Mouse (Mus musculus): Measurements from ENCODE around the gene Hes1. TPM values are rescaled to one million over a fixed set of nuclear protein-coding genes. Genes with fewer than 3 reads are reported as not detected.

The Hes1 gene
- polyA plus RNA-seq, 1 experiment from 2014 or later: 23.2 TPM

DNA sequence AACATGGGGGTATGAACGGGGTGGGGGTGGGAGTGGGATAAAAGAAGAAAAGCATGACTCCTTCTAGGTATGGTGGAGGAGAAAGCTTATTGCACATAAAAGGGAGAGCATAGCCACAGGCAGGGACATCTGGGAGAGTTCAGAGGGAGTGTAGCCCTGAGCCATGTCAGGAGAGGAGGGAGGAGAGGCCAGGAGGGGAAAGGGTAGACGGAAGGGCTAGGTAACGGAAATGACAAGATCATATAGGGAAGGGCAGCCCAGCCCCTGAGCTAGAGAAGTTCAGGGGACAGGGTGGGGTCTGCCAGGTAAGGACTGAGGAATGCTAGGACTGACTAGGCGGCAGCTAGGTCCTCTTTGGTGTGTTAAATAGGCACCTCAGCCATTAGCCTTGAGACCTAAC, 17.8 kb downstream of the Hes1 start:
- 88% methylated on average over 4 of the region's 4 CpGs for WGBS
- H3K4me2 ChIP-seq: no peak overlapping the region
- H3K4me1 ChIP-seq (replicated peaks): peaks cover 4% of the 10 kb centered on the region; the same call in 1 of the 2 replicates

DNA sequence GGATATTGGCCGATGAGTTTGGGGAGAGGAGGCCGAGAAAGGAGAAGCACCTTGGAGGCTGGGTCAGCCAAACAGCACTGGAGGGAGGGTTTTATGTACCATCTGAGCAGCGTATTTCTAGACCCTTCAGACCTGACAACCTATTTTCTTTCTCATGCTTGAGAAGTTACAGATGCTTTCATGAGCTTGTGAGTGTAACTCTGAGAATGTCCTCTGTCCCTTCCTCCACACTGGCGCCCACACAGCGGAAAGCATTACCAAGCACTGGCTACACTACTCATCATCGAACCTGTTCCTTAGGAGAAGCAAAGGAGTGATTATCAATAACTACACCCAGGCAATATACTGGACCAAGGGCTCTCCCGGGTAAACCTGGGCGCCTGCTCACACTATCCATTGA, 18.8 kb downstream of the Hes1 start:
- WGBS: 88% methylated on average over 8 of the region's 8 CpGs
- H3K9ac ChIP-seq: no peak overlapping the region
- H3K36me3 ChIP-seq: no peaks in the 10 kb centered on the region
- no peaks in the 10 kb centered on the region for H3K9me3 ChIP-seq (replicated peaks)
- no peak for ATAC-seq (replicated peaks; ENCODE audit: insufficient number of reproducible peaks, insufficient read depth, low FRiP score, low read depth)
- no peak overlapping the region for H3K27ac ChIP-seq
- H3K27me3 ChIP-seq: peaks cover 4% of the 10 kb centered on the region; the same call in 1 of the 2 replicates
- peaks cover 4% of the 10 kb centered on the region; the same call in 1 of the 2 replicates for H3K4me1 ChIP-seq (replicated peaks)
- no peak overlapping the region for H3K4me2 ChIP-seq
- no peak overlapping the region for H3K4me3 ChIP-seq

More for the DNA sequence above, 17.8 kb downstream of the Hes1 start:
- no peak overlapping the region for H3K4me3 ChIP-seq
- H3K9ac ChIP-seq: no peak overlapping the region
- no peaks in the 10 kb centered on the region for H3K36me3 ChIP-seq
- H3K27ac ChIP-seq: no peak overlapping the region
- no peaks in the 10 kb centered on the region for H3K9me3 ChIP-seq (replicated peaks)
- H3K27me3 ChIP-seq: peaks cover 4% of the 10 kb centered on the region; the same call in 1 of the 2 replicates
- no peak for ATAC-seq (replicated peaks; ENCODE audit: insufficient number of reproducible peaks, insufficient read depth, low FRiP score, low read depth)

DNA sequence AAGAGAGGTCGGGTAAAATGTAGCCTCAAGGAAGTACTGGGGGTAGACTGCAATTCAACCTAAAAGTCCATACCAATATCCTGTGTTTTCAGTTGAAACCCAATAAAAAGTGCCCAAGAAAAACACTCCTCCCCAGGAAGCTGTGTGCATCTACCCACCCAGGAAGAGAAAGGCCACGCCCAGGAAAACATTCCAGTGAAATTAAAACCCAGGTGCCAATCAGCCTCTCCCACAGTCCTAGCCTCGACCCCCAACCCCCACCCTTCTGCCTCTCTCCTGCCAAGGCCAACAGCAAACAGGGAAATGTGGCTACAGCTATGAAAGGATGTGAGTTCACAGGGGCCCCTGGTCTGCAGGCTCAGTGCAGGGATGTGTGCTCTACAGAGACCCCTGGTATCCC, 19.4 kb downstream of the Hes1 start:
- Histone ChIP-seq H3K9me3 (replicated peaks) (no peaks in the 10 kb centered on the region), H3K9ac (no peak overlapping the region)
- 59% methylated on average over 3 of the region's 3 CpGs for WGBS

DNA sequence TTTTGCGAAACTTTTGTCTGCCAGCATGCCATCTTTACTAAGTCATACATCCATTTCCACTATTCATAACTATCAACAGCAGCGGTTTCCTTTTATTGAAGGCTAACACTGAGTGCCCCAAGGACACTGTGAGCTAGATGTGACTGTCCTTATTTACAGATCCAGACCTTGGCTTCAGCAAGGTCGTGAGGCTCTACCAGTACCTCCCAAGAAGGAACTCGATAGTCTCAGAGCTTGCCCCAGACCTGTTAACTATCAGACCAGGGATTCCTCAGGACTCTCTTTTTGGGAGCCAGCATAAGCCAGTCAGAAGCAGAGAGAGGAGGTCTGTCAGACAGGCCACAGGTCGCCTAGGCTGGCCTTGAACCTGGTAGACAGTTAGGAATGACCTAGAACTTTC, 24.5 kb downstream of the Hes1 start:
- Histone ChIP-seq H3K9me3 (replicated peaks) (no peaks in the 10 kb centered on the region), H3K36me3 (no peaks in the 10 kb centered on the region), H3K4me2 (no peak overlapping the region), H3K27ac (no peak overlapping the region), H3K27me3 (no peaks in the 10 kb centered on the region), H3K9ac (no peak overlapping the region), H3K4me3 (no peak overlapping the region), H3K4me1 (replicated peaks) (no peaks in the 10 kb centered on the region; the same call in 1 of the 2 replicates)
- 79% methylated on average over 5 of the region's 5 CpGs for WGBS
- no peak for ATAC-seq (replicated peaks; ENCODE audit: insufficient number of reproducible peaks, insufficient read depth, low FRiP score, low read depth)

More for the DNA sequence above, 19.4 kb downstream of the Hes1 start:
- Histone ChIP-seq H3K27ac (no peak overlapping the region), H3K4me1 (replicated peaks) (peaks cover 4% of the 10 kb centered on the region; the same call in 1 of the 2 replicates), H3K4me3 (no peak overlapping the region), H3K36me3 (no peaks in the 10 kb centered on the region), H3K4me2 (no peak overlapping the region), H3K27me3 (peaks cover 4% of the 10 kb centered on the region; the same call in 1 of the 2 replicates)
- ATAC-seq (replicated peaks; ENCODE audit: insufficient number of reproducible peaks, insufficient read depth, low FRiP score, low read depth): no peak

DNA sequence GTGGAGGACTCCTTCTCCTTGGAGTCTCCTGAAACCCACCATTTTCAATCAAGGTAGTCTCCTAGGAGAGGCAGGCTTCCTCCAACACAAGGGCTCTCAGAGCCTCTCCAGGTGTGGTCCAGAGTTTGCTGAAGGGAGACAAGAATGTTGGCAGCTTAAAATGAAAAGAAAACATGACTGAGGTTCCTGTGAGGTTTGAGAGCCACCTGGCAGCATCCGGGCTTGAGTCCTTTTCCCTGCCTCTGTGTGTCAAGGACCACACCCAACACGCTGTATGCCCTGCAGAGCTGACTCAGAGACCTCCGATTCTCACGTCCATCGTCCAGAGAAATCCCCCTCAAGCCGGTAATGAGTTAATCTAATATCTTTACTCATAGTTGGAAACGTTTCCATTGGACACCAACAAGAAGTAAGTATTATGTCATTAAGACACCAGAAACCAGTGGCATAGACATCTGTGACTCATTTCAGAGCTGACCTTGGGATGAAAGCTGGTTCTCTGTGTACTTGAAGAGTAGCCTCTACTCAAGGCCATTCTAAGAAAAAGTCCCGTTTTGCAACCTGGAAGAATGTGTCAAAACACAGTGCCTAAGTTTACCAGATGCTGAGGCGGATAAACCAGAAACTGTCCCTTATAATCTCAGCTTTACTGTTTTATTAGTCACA, 26.1 kb downstream of the Hes1 start:
- Histone ChIP-seq H3K27ac (no peak overlapping the region), H3K4me3 (no peak overlapping the region), H3K27me3 (no peaks in the 10 kb centered on the region), H3K9me3 (replicated peaks) (no peaks in the 10 kb centered on the region), H3K36me3 (no peaks in the 10 kb centered on the region), H3K9ac (no peak overlapping the region), H3K4me2 (no peak overlapping the region), H3K4me1 (replicated peaks) (no peaks in the 10 kb centered on the region; the same call in 1 of the 2 replicates)
- no peak for ATAC-seq (replicated peaks; ENCODE audit: insufficient number of reproducible peaks, insufficient read depth, low FRiP score, low read depth)
- WGBS: 78% methylated on average over 9 of the region's 9 CpGs

DNA sequence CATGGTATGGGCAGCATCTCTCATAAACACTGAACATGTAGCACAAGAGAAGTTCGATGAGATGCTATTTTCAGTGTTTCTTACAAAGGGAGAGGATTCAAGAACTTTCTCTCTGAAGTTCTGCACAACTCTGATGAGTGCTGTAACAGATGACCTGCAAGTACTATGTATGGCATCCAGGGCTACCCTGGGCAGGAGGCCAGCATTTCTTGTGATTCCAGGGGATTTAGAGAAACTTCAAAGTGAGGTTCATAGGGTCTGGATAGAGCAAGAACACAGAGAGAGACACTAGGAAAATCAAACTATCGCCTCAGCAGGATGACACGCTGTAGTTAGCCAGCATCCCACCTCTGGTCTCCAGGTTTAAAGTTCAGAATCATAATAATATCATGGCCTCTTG, 31.9 kb downstream of the Hes1 start:
- no peak overlapping the region for H3K4me2 ChIP-seq
- H3K9me3 ChIP-seq (replicated peaks): no peaks in the 10 kb centered on the region
- ATAC-seq (replicated peaks; ENCODE audit: insufficient number of reproducible peaks, insufficient read depth, low FRiP score, low read depth): no peak
- H3K4me1 ChIP-seq (replicated peaks): peaks cover 13% of the 10 kb centered on the region
- no peak overlapping the region for H3K27ac ChIP-seq
- H3K4me3 ChIP-seq: no peak overlapping the region
- no peaks in the 10 kb centered on the region for H3K36me3 ChIP-seq
- 65% methylated on average over 3 of the region's 3 CpGs for WGBS
- no peak overlapping the region for H3K9ac ChIP-seq
- H3K27me3 ChIP-seq: no peaks in the 10 kb centered on the region

DNA sequence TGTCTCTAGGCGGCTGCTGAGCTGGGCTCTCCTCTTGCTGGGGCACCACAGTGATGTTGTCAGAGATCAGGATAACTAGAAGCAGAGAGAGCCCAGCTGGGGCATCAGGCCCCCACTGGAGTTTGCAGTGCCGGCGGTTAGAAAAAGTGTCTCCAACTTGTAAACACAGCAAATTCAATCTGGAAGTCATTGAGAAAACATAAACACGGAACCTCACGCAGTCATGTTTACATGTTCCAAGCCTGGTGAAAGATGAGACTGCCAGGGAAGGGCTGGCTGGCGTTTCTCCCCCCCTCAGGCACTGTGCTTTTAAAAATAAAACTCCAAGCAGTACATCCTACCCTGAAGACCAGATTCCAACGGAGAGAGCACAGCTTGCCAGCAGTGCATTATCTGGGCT, 32.3 kb downstream of the Hes1 start:
- ATAC-seq (replicated peaks; ENCODE audit: insufficient number of reproducible peaks, insufficient read depth, low FRiP score, low read depth): no peak

DNA sequence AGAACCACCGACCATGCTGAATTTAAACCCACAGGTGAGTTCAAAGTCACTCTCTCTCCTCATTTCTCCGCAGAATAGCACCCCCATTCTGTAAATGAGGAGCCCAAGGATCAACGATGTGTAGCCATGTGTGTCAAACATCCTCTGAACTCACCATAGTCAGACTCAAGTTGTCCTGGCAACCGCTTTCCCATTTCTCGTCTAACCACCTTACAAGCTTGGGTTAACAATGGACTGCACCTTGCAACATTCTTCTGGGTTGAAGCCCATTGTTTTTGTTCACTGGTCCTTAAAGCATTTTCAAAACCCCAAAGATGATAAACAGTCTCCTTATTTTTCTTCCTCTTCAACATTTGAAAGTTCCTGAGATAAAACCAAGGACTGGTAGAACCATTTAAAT, 34.9 kb downstream of the Hes1 start:
- H3K27me3 ChIP-seq: no peaks in the 10 kb centered on the region
- no peak overlapping the region for H3K9ac ChIP-seq
- no peaks in the 10 kb centered on the region for H3K9me3 ChIP-seq (replicated peaks)
- peaks cover 22% of the 10 kb centered on the region for H3K4me1 ChIP-seq (replicated peaks)
- WGBS: 81% methylated on average over 5 of the region's 5 CpGs
- H3K27ac ChIP-seq: no peak overlapping the region
- no peaks in the 10 kb centered on the region for H3K36me3 ChIP-seq
- no peak for ATAC-seq (replicated peaks; ENCODE audit: insufficient number of reproducible peaks, insufficient read depth, low FRiP score, low read depth)
- H3K4me2 ChIP-seq: no peak overlapping the region
- H3K4me3 ChIP-seq: no peak overlapping the region

More for the DNA sequence above, 32.3 kb downstream of the Hes1 start:
- H3K9ac ChIP-seq: no peak overlapping the region
- H3K4me1 ChIP-seq (replicated peaks): peaks cover 13% of the 10 kb centered on the region
- 16% methylated on average over 7 of the region's 7 CpGs for WGBS
- no peaks in the 10 kb centered on the region for H3K27me3 ChIP-seq
- H3K36me3 ChIP-seq: no peaks in the 10 kb centered on the region
- H3K4me3 ChIP-seq: no peak overlapping the region
- H3K27ac ChIP-seq: peak overlapping the region; percentile 35; the same call in 1 of the 2 replicates
- H3K4me2 ChIP-seq: no peak overlapping the region
- no peaks in the 10 kb centered on the region for H3K9me3 ChIP-seq (replicated peaks)

DNA sequence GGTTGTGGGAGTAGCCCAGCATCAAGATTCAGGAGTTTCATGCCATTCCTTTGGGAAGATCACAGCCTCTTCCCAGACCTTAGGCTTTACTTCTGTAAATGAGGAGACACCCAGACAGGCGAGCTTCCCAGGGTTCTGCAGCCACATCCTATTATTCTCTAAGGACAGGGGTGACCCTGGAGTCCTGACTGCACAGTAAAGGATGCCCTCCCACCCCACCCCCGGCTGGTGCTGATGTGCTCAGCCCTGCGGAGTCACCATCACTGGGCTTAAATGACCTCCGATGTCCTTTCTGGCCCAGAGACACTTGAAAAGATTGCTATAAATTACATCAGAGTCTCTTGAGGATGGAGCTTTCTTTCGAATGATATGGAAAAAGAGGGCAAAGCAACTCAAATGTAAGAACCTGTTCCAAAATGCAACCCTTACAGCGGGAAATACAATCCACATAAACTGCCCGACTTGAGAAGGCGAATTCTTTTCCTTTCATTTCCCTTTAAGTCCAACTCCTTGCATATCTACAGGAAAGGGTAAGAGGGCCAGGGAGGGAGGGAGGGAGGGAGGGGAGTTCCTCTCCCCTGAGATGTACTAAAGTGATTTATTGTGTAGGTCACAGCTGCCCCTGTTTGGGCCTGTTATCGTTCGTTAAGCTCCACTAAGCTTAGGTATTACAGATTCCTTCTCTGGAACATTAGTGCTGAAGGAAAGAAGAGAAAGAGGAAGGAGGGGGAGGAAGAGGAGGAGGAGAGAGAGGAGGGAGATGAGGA, 38.1 kb downstream of the Hes1 start:
- 21% methylated on average over 10 of the region's 10 CpGs for WGBS

DNA sequence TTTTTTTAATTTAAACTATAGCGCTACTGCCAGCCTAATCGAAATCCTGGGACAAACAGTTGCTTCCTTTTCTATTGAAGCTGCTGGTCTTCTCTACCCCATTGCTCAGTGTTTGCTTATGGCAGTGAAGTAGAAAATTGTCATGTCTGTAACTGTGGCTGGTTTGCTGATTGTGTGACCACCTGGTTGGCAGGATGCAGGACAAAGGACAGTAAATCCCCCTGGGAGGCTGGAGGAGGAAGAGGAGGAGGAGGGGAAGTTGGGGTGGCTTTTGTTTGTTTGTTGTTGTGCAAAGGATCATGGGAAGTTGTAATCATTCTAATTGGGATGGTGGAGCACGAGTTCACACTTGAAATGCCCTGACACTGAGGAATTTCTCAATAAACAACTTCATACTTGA, 38.8 kb downstream of the Hes1 start:
- Histone ChIP-seq H3K4me3 (no peak overlapping the region), H3K4me1 (replicated peaks) (peaks cover 9% of the 10 kb centered on the region), H3K9me3 (replicated peaks) (no peaks in the 10 kb centered on the region), H3K27ac (no peak overlapping the region), H3K36me3 (no peaks in the 10 kb centered on the region), H3K27me3 (no peaks in the 10 kb centered on the region), H3K9ac (no peak overlapping the region), H3K4me2 (no peak overlapping the region)
- no peak for ATAC-seq (replicated peaks; ENCODE audit: insufficient number of reproducible peaks, insufficient read depth, low FRiP score, low read depth)
- 19% methylated on average over 3 of the region's 3 CpGs for WGBS

More for the DNA sequence above, 38.1 kb downstream of the Hes1 start:
- Histone ChIP-seq H3K9me3 (replicated peaks) (no peaks in the 10 kb centered on the region), H3K27ac (peak overlapping the region; percentile 34; the same call in 1 of the 2 replicates), H3K4me1 (replicated peaks) (peaks cover 9% of the 10 kb centered on the region), H3K36me3 (no peaks in the 10 kb centered on the region), H3K27me3 (no peaks in the 10 kb centered on the region), H3K4me2 (peak overlapping the region; percentile 18; the same call in 1 of the 2 replicates), H3K9ac (no peak overlapping the region), H3K4me3 (no peak overlapping the region)
- ATAC-seq (replicated peaks; ENCODE audit: insufficient number of reproducible peaks, insufficient read depth, low FRiP score, low read depth): 0 out of 2 replicates have a peak, but pooled peaks have one; percentile 28

DNA sequence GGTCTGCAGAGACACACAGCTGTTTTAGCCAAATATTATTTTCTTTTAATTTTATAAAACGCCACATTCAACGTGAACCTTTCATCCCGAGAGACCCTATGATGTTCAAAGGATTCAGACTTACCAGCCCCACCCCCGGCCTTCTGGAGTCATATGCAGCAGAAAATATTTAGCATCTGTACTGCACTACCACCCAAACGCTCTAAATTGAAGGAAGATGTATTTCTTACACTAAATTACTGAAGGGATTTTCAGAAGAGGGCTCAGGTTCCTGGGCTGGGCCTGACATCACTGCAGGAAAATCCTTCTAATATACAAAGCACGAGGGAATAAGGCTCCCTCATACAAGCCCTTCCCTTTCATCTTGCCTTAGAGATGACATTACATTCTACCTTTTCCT, 39.3 kb downstream of the Hes1 start:
- H3K27ac ChIP-seq: no peak overlapping the region
- H3K4me1 ChIP-seq (replicated peaks): peaks cover 9% of the 10 kb centered on the region
- H3K9ac ChIP-seq: no peak overlapping the region
- H3K36me3 ChIP-seq: no peaks in the 10 kb centered on the region
- WGBS: 62% methylated on average over 6 of the region's 6 CpGs
- H3K9me3 ChIP-seq (replicated peaks): no peaks in the 10 kb centered on the region
- ATAC-seq (replicated peaks; ENCODE audit: insufficient number of reproducible peaks, insufficient read depth, low FRiP score, low read depth): no peak
- no peaks in the 10 kb centered on the region for H3K27me3 ChIP-seq
- H3K4me2 ChIP-seq: no peak overlapping the region
- no peak overlapping the region for H3K4me3 ChIP-seq

All from heart, embryonic 15.5 days (tissue).